Mouse (Mus musculus) skeletal muscle tissue, adult 2 months (tissue): ENCODE results near the gene AC161166.1.
"Not testable (repeated sequence)": the region's sequence is repeated elsewhere in the genome, so short reads cannot be mapped to it uniquely, and the experiment has no call there.

Experiments used
- DNase-seq: peaks from one replicate; pipeline ENCODE4 v3.0.0-alpha.2; 2012; ENCODE audit warnings: low read depth, low spot score

Gene AC161166.1

GRCm38 (mm10) chr7:24486654-24487130 lies 25.6 kb downstream of the AC161166.1 start:
- DNase-seq, result no peak

- no peak for DNase-seq
Measured at GRCm38 (mm10) chr7:24485481-24485880, 26.8 kb downstream of the AC161166.1 start.

GRCm38 (mm10) chr7:24483291-24483690 lies 29.0 kb downstream of the AC161166.1 start:
- not testable (repeated sequence) for DNase-seq

- DNase-seq, result no peak
Measured at GRCm38 (mm10) chr7:24482208-24483020, 29.8 kb downstream of the AC161166.1 start.

GRCm38 (mm10) chr7:24481474-24482207 lies 30.6 kb downstream of the AC161166.1 start, which contains the start of gene Cadm4:
TSS of gene Cadm4 (plus strand) at chr7:24482023.
- no peak for DNase-seq

GRCm38 (mm10) chr7:24480986-24481473 lies 31.2 kb downstream of the AC161166.1 start:
- no peak for DNase-seq

- peak; percentile 80 for DNase-seq
Measured at GRCm38 (mm10) chr7:24480121-24480941, 31.9 kb downstream of the AC161166.1 start.

GRCm38 (mm10) chr7:24479685-24480084 lies 32.6 kb downstream of the AC161166.1 start:
- no peak for DNase-seq

GRCm38 (mm10) chr7:24478911-24479310 lies 33.3 kb downstream of the AC161166.1 start:
- no peak for DNase-seq

- no peak for DNase-seq
Measured at GRCm38 (mm10) chr7:24476856-24477255, 35.4 kb downstream of the AC161166.1 start.

- no peak for DNase-seq
Measured at GRCm38 (mm10) chr7:24476338-24476737, 35.9 kb downstream of the AC161166.1 start.

GRCm38 (mm10) chr7:24474811-24475506 lies 37.3 kb downstream of the AC161166.1 start:
- DNase-seq, result no peak

- DNase-seq, result no peak
Measured at GRCm38 (mm10) chr7:24473913-24474529, 38.2 kb downstream of the AC161166.1 start.

GRCm38 (mm10) chr7:24472937-24473336 lies 39.3 kb downstream of the AC161166.1 start:
- no peak for DNase-seq

GRCm38 (mm10) chr7:24472442-24472841 lies 39.8 kb downstream of the AC161166.1 start:
- no peak for DNase-seq

GRCm38 (mm10) chr7:24470356-24470755 lies 41.9 kb downstream of the AC161166.1 start:
- DNase-seq, result no peak

- DNase-seq, result no peak
Measured at GRCm38 (mm10) chr7:24469126-24469525, 43.1 kb downstream of the AC161166.1 start.

GRCm38 (mm10) chr7:24467886-24468285 lies 44.4 kb downstream of the AC161166.1 start:
- DNase-seq, result no peak

- no peak for DNase-seq
Measured at GRCm38 (mm10) chr7:24466835-24467234, 45.4 kb downstream of the AC161166.1 start.
